Mouse (Mus musculus) adipocyte (in vitro differentiated cells): Measurements from ENCODE around the gene Apol9b.

Source experiments
- DNase-seq: peaks from one replicate; pipeline ENCODE4 v3.0.0-alpha.2; 2016; ENCODE audit warnings: low spot score

The Apol9b gene

DNA sequence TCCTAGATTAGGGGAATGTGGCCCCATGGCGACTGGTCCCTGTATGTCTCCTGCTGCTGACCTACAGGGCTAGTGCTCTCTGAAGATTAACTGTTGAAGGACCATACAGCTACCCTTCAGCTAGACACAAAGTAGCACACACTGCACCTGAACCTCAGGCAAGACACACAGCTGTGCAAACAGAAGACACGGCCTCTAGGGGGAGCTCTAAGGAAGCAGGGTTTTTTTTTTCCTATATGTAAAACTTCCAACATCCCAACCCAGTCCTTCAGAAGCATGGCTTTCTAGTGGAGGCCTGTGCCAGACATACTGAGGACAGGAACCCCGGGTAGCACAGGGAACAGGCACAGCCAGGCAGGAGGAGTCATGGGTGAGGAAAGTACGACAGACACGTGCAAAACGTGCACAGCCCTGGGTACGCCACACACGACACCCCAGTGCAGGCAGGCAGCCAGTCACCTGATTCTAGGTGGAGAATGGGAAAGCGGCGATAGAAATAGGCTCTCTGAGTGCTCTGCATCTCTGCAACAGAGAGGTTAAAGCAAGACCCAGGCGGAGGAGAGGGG lies 53.7 kb downstream of the Apol9b start:
- DNase-seq, result peak; percentile 68

DNA sequence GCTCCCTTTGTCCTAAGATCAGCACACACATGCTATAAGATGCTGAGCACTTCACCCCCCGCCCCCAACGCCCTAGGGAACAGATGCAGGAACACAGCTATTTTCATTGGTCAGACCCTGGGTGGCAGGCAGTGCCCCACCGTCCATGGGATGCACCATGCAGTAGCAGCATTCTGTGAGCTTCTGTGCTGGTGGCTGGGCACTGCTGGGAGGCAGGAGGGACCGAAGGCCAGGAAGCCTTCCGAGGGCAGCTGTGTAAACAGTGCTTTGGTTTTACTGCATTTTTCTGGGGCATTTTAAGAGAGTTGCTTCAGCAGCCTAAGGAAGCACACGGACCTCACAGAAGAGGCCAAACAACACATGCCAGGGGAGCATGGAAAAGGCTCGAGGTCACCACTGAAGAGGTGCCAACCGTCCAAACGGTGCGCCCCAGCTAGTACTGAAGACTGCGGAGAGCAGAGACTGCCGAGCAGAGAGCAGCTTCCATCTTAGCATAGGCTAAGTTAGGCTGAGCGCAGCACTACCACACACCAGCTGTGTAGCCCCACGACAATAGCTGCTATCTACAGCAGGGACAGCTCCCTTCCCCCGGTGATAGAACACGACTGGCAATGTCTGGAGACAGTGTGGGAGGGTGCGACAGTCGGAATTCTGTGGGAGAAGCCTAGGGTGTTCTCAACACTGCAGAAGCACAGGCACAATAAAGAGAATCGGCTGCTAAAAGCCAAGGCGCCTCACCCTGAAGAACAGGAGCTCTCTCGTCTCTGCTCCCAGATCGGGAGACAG lies 55.4 kb downstream of the Apol9b start:
- no peak for DNase-seq

- DNase-seq, result no peak
These were observed 57.0 kb downstream of the Apol9b start for GRCm38 (mm10) chr15:77785807-77786206.
